Mouse (Mus musculus) lung, postnatal 0 days (tissue): ENCODE results near the gene Htr5a.

ENCODE experiments used
- CTCF ChIP-seq: IDR thresholded peaks from 2 replicates; pipeline ENCODE4 v1.5.1; 2016; ENCODE audit warnings: antibody characterized with exemption, mild to moderate bottlenecking
- EP300 ChIP-seq: IDR thresholded peaks from 2 replicates; pipeline ENCODE4 v1.6.1; 2016; ENCODE audit warnings: antibody characterized with exemption, mild to moderate bottlenecking, control low read depth

GRCm38 (mm10) chr5:27874211-27874610 is 32.3 kb downstream of the Htr5a start:
- TF ChIP-seq CTCF, result no peak
- TF ChIP-seq EP300, result no peak
